Mouse (Mus musculus) embryonic fibroblast, embryonic 13.5 days (primary cell): ENCODE measurements around the gene Usp24.

Source experiments
- CTCF ChIP-seq: IDR thresholded peaks from 2 replicates; pipeline ENCODE4 v1.5.1; 2011; ENCODE audit warnings: mild to moderate bottlenecking, control low read depth, low read length, moderate library complexity, borderline replicate concordance; ENCODE audit not compliant: insufficient read depth
- POLR2A ChIP-seq: IDR thresholded peaks from 2 replicates; pipeline ENCODE4 v1.6.1; 2011; ENCODE audit warnings: low read depth, mild to moderate bottlenecking, control low read depth, low read length, moderate library complexity

DNA sequence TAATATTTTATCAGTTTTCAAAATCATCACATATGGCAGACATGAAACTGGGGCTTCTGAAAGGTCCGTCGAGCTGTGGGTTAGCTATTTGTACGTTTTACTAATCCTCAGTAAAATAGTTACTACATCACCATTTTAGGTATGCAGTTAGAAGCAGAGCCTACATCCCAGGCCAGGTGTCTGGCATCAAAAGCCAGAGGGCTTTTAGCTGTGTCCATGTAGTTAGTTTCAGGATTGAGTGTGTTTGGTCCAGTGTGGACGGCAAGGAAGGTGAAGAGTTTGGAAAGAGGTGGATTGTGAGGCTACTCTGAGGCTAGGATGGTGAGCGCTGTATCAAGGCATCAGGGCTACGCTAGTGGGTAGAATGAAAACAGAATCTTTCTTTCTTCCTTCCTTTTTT, 3.0 kb downstream of the Usp24 start:
- no peak for TF ChIP-seq CTCF
- no peak for TF ChIP-seq POLR2A
